Mouse (Mus musculus) stomach, embryonic 14.5 days (tissue): ENCODE measurements around the gene Grin2c. TPM values are rescaled to one million over a fixed set of nuclear protein-coding genes. Genes with fewer than 3 reads are reported as not detected.

ENCODE experiments used
- ATAC-seq: fragments of 200-750 bp; cut with Nextera tagmentation; 2 replicates; pipeline ENCODE4 v1.8.0; 2017; ENCODE audit warnings: low read depth, moderate TSS enrichment; ENCODE audit not compliant: insufficient number of reproducible peaks, insufficient read depth, low FRiP score
- H3K27ac ChIP-seq: fragments of 300-500 bp; sonication (generic); 2 replicates; pipeline ENCODE4 v1.5.1; 2014; ENCODE audit warnings: mild to moderate bottlenecking, low read length, moderate library complexity, mixed read lengths
- H3K27me3 ChIP-seq: fragments of 300-500 bp; sonication (generic); 2 replicates; pipeline ENCODE4 v1.6.1; 2014; ENCODE audit warnings: low read length, control low read depth, mixed read lengths; ENCODE audit not compliant: control insufficient read depth, insufficient read depth
- H3K36me3 ChIP-seq: fragments of 300-500 bp; sonication (generic); 2 replicates; pipeline ENCODE4 v1.6.1; 2014; ENCODE audit warnings: mild to moderate bottlenecking, control low read depth, low read length, moderate library complexity, mixed read lengths; ENCODE audit not compliant: control insufficient read depth, insufficient read depth
- H3K4me1 ChIP-seq: fragments of 300-500 bp; sonication (generic); 2 replicates; pipeline ENCODE4 v1.6.1; 2014; ENCODE audit warnings: low read length, control low read depth, mixed read lengths; ENCODE audit not compliant: control insufficient read depth, insufficient read depth
- H3K4me2 ChIP-seq: fragments of 300-500 bp; sonication (generic); replicated peaks from 2 replicates; pipeline ENCODE4 v1.6.1; 2014; ENCODE audit warnings: low read depth, low read length, control low read depth
- H3K4me3 ChIP-seq: fragments of 300-500 bp; sonication (generic); 2 replicates; pipeline ENCODE4 v1.5.1; 2014; ENCODE audit warnings: low read depth, low read length, control low read depth
- H3K9ac ChIP-seq: fragments of 300-500 bp; sonication (generic); replicated peaks from 2 replicates; pipeline ENCODE4 v1.6.1; 2014; ENCODE audit warnings: low read depth, mild to moderate bottlenecking, control low read depth, low read length, moderate library complexity, mixed read lengths
- H3K9me3 ChIP-seq: fragments of 300-500 bp; sonication (generic); 2 replicates; pipeline ENCODE4 v1.6.1; 2016; ENCODE audit warnings: low read depth, low read length, control low read depth; ENCODE audit not compliant: control insufficient read depth
- WGBS: fragments of 180-500 bp; shearing (Covaris S2); extraction: QIAGEN DNeasy Blood & Tissue Kit; methylation state at CpG from one replicate; pipeline ENCODE4 v1.1.7; 2014; 5-methylcytosine and 5-hydroxymethylcytosine counted together
- polyA plus RNA-seq: library from polyadenylated mRNA; unstranded; fragments of >200 nt; fragmentation: Nextera tagmentation; extraction: Ambion mirVana; gene quantifications from 2 replicates; pipeline ENCODE4 v1.2.1, GENCODE M21; 2014

Grin2c gene
- polyA plus RNA-seq, 1 experiment from 2014 or later = not detected

- peaks cover 19% of the 10 kb centered on the region; the same call in 1 of the 2 replicates for H3K4me1 ChIP-seq
- no peak overlapping the region; the same call in 1 of the 2 replicates for H3K4me2 ChIP-seq
- WGBS = 29% methylated on average over 5 of the region's 5 CpGs
- H3K27ac ChIP-seq = no peak overlapping the region
- H3K4me3 ChIP-seq = no peak overlapping the region
- 0 out of 2 replicates have a peak, but pooled peaks cover 3% of the 10 kb centered on the region for H3K27me3 ChIP-seq
- no peak overlapping the region for H3K9ac ChIP-seq
- H3K36me3 ChIP-seq = no peaks in the 10 kb centered on the region
- ATAC-seq = no peak
- no peaks in the 10 kb centered on the region for H3K9me3 ChIP-seq
Measured at GRCm38 (mm10) chr11:115222570-115222969, 44.5 kb downstream of the Grin2c start.

- Histone ChIP-seq H3K4me3 (no peak overlapping the region), H3K4me2 (no peak overlapping the region; the same call in 1 of the 2 replicates), H3K27me3 (0 out of 2 replicates have a peak, but pooled peaks cover 3% of the 10 kb centered on the region), H3K36me3 (no peaks in the 10 kb centered on the region), H3K27ac (no peak overlapping the region), H3K4me1 (peaks cover 19% of the 10 kb centered on the region; the same call in 1 of the 2 replicates), H3K9me3 (no peaks in the 10 kb centered on the region), H3K9ac (no peak overlapping the region)
- ATAC-seq = no peak
- 23% methylated on average over 12 of the region's 12 CpGs for WGBS
Measured at GRCm38 (mm10) chr11:115222077-115222476, 45.0 kb downstream of the Grin2c start.

GRCm38 (mm10) chr11:115219685-115220084 is 47.4 kb downstream of the Grin2c start:
- Histone ChIP-seq H3K9ac (no peak overlapping the region), H3K4me1 (peaks cover 19% of the 10 kb centered on the region; the same call in 1 of the 2 replicates), H3K9me3 (no peaks in the 10 kb centered on the region), H3K27me3 (0 out of 2 replicates have a peak, but pooled peaks cover 3% of the 10 kb centered on the region), H3K36me3 (no peaks in the 10 kb centered on the region), H3K4me3 (no peak overlapping the region), H3K27ac (no peak overlapping the region), H3K4me2 (no peak overlapping the region)
- ATAC-seq = no peak
- WGBS = 84% methylated on average over 10 of the region's 10 CpGs

GRCm38 (mm10) chr11:115219263-115219662 is 47.8 kb downstream of the Grin2c start:
- H3K4me3 ChIP-seq = no peak overlapping the region
- no peak overlapping the region for H3K27ac ChIP-seq
- H3K9me3 ChIP-seq = no peaks in the 10 kb centered on the region
- 0 out of 2 replicates have a peak, but pooled peaks cover 3% of the 10 kb centered on the region for H3K27me3 ChIP-seq
- H3K36me3 ChIP-seq = no peaks in the 10 kb centered on the region
- 35% methylated on average over 9 of the region's 9 CpGs for WGBS
- peaks cover 19% of the 10 kb centered on the region; the same call in 1 of the 2 replicates for H3K4me1 ChIP-seq
- no peak overlapping the region for H3K9ac ChIP-seq
- H3K4me2 ChIP-seq = no peak overlapping the region
- no peak for ATAC-seq

- ATAC-seq = no peak
- H3K27ac ChIP-seq = no peak overlapping the region
- H3K4me1 ChIP-seq = peaks cover 11% of the 10 kb centered on the region; the same call in 1 of the 2 replicates
- H3K36me3 ChIP-seq = no peaks in the 10 kb centered on the region
- H3K4me3 ChIP-seq = no peak overlapping the region
- H3K9ac ChIP-seq = no peak overlapping the region
- H3K4me2 ChIP-seq = no peak overlapping the region
- H3K9me3 ChIP-seq = no peaks in the 10 kb centered on the region
- no peaks in the 10 kb centered on the region for H3K27me3 ChIP-seq
- 44% methylated on average over 18 of the region's 18 CpGs for WGBS
Measured at GRCm38 (mm10) chr11:115217439-115218410, 49.3 kb downstream of the Grin2c start.

- Histone ChIP-seq H3K4me3 (no peak overlapping the region), H3K27ac (no peak overlapping the region), H3K4me1 (0 out of 2 replicates have a peak, but pooled peaks cover 3% of the 10 kb centered on the region), H3K4me2 (no peak overlapping the region), H3K36me3 (no peaks in the 10 kb centered on the region), H3K9me3 (no peaks in the 10 kb centered on the region), H3K9ac (no peak overlapping the region), H3K27me3 (no peaks in the 10 kb centered on the region)
- 37% methylated on average over 5 of the region's 5 CpGs for WGBS
- ATAC-seq = no peak
Measured at GRCm38 (mm10) chr11:115215123-115215522, 51.9 kb downstream of the Grin2c start.

- H3K4me2 ChIP-seq = no peak overlapping the region
- no peak overlapping the region for H3K4me3 ChIP-seq
- no peak overlapping the region for H3K27ac ChIP-seq
- WGBS = 31% methylated on average over 13 of the region's 13 CpGs
- no peaks in the 10 kb centered on the region for H3K27me3 ChIP-seq
- H3K4me1 ChIP-seq = 0 out of 2 replicates have a peak, but pooled peaks cover 3% of the 10 kb centered on the region
- no peaks in the 10 kb centered on the region; the same call in 1 of the 2 replicates for H3K36me3 ChIP-seq
- no peak overlapping the region for H3K9ac ChIP-seq
- ATAC-seq = no peak
- H3K9me3 ChIP-seq = no peaks in the 10 kb centered on the region
Measured at GRCm38 (mm10) chr11:115212116-115212515, 54.9 kb downstream of the Grin2c start.

GRCm38 (mm10) chr11:115209958-115210357 is 57.1 kb downstream of the Grin2c start:
- Histone ChIP-seq H3K4me1 (0 out of 2 replicates have a peak, but pooled peaks cover 3% of the 10 kb centered on the region), H3K36me3 (no peaks in the 10 kb centered on the region; the same call in 1 of the 2 replicates), H3K27ac (no peak overlapping the region), H3K4me2 (no peak overlapping the region), H3K27me3 (no peaks in the 10 kb centered on the region), H3K9me3 (no peaks in the 10 kb centered on the region), H3K9ac (no peak overlapping the region), H3K4me3 (no peak overlapping the region)
- whole genome bisulfite sequencing = 78% methylated on average over 7 of the region's 7 CpGs
- ATAC-seq = no peak
